Mouse (Mus musculus) cerebellum, adult 2 months (tissue): ENCODE data around the gene Gm10392.

ENCODE experiments used
- CTCF ChIP-seq: fragments of 200-500 bp; IDR thresholded peaks from 2 replicates; pipeline ENCODE4 v1.5.1; 2011; ENCODE audit warnings: low read depth, mild to moderate bottlenecking, control low read depth, low read length, moderate library complexity, borderline replicate concordance; ENCODE audit not compliant: insufficient read depth
- POLR2A ChIP-seq: fragments of 200-500 bp; IDR thresholded peaks from 2 replicates; pipeline ENCODE4 v1.6.1; 2011; ENCODE audit warnings: low read length, control low read depth, borderline replicate concordance; ENCODE audit not compliant: insufficient read depth

DNA sequence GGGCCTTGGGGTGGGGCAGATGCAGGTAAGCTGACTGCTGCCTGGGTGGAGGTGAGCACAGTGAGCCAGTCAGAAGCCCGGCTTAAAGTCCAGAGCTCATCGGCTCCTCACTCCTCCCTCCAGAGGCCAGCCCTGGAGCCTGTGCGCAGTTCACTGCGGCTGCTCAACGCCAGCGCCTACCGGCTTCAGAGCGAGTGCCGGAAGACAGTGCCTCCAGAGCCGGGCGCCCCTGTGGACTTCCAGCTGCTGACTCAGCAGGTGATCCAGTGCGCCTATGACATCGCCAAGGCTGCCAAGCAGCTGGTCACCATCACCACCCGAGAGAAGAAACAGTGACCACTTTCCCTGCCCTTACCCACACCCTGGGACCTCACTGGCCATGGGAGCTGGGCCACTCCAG, 12.7 kb downstream of the Gm10392 start:
- TF ChIP-seq CTCF = no peak
- TF ChIP-seq POLR2A = no peak
